Mouse (Mus musculus) CD8-positive naive resting alpha-beta T cell, adult 2 months (primary cell): ENCODE results near the gene Sppl2b.

Experiments used
- DNase-seq, 2 experiments: peaks; one replicate each; pipeline ENCODE4 v3.0.0; 2022; ENCODE audit warnings: low read depth in 2 of 2, low spot score in 2 of 2

The Sppl2b gene

GRCm38 (mm10) chr10:80917336-80917778, 62.3 kb downstream of the Sppl2b start:
- DNase-seq = no peak

- peak; percentile 36 to 40 for DNase-seq
These were observed 62.8 kb downstream of the Sppl2b start, which contains the start of gene Lmnb2 for GRCm38 (mm10) chr10:80917779-80918434. TSS of gene Lmnb2 (minus strand) at chr10:80918245.
